Mouse (Mus musculus): ENCODE data around the gene Nrxn3. TPM values are rescaled to one million over a fixed set of nuclear protein-coding genes. Genes with fewer than 3 reads are reported as not detected.

Nrxn3 gene
- polyA plus RNA-seq, 1 experiment from 2014 or later = 99.5 TPM

DNA sequence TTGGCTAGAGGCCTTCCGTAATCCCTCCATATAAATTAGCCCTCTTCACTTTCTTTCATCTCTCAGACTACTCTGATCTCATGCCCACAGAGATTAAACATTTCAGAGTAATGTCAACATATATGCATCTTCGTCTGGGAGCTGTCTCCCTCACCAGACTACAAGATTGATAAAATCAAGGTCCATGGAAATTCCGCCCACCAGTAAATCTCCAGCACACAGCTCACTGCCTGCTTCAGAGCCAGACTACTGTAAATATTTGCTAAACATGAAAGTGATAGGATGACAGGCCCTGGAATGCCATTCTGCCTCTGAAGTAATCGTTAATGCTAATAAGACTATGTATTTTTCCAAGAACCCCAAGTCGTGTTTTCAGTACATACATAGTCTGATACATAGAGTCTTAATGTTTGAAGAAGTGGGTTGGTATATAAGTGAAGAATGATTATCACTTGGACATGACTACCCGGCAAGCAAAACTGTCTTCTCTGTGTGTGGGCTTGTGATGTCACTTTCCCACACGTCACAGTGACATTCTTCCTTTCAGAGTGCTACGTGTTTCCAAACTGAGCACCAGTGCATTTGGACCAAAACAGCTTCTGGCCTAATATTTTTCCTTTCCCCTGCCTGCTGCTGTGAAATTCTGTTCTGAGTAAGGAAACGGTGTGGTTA, 433.5 kb downstream of the Nrxn3 start:
- Histone ChIP-seq H3K27me3 (no peaks in the 10 kb centered on the region), H3K4me2 (replicated peaks) (no peak overlapping the region), H3K4me3 (no peak overlapping the region), H3K9ac (replicated peaks) (no peak overlapping the region), H3K27ac (replicated peaks) (no peak overlapping the region), H3K36me3 (no peaks in the 10 kb centered on the region), H3K4me1 (no peaks in the 10 kb centered on the region), H3K9me3 (no peaks in the 10 kb centered on the region)
- WGBS = 60% methylated on average over 9 of the region's 9 CpGs
- ATAC-seq (replicated peaks) = no peak

DNA sequence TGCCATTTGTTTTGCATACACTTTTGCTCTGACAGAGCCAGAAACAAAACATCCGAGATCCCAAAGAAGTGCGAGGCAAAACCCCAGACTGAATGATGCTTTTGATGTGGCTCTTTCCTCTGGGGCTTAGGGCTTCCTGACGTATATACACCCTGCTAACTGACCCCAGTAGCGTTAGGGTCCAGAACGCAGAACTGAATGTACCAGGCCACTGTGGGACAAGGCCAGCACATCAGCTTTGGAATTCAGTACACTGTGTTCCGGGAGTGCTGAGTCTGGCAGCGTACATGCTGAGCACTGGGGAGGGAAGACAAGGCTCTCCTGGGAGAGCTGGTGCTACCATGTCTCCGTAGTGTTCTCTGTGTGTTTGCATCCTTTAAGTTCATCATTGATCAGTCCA, 436.7 kb downstream of the Nrxn3 start:
- no peaks in the 10 kb centered on the region for H3K36me3 ChIP-seq
- 82% methylated on average over 8 of the region's 8 CpGs for WGBS
- H3K9me3 ChIP-seq = no peaks in the 10 kb centered on the region
- H3K27ac ChIP-seq (replicated peaks) = no peak overlapping the region
- no peak overlapping the region for H3K9ac ChIP-seq (replicated peaks)
- no peak for ATAC-seq (replicated peaks)
- H3K27me3 ChIP-seq = no peaks in the 10 kb centered on the region
- no peaks in the 10 kb centered on the region for H3K4me1 ChIP-seq
- no peak overlapping the region for H3K4me3 ChIP-seq
- no peak overlapping the region for H3K4me2 ChIP-seq (replicated peaks)

DNA sequence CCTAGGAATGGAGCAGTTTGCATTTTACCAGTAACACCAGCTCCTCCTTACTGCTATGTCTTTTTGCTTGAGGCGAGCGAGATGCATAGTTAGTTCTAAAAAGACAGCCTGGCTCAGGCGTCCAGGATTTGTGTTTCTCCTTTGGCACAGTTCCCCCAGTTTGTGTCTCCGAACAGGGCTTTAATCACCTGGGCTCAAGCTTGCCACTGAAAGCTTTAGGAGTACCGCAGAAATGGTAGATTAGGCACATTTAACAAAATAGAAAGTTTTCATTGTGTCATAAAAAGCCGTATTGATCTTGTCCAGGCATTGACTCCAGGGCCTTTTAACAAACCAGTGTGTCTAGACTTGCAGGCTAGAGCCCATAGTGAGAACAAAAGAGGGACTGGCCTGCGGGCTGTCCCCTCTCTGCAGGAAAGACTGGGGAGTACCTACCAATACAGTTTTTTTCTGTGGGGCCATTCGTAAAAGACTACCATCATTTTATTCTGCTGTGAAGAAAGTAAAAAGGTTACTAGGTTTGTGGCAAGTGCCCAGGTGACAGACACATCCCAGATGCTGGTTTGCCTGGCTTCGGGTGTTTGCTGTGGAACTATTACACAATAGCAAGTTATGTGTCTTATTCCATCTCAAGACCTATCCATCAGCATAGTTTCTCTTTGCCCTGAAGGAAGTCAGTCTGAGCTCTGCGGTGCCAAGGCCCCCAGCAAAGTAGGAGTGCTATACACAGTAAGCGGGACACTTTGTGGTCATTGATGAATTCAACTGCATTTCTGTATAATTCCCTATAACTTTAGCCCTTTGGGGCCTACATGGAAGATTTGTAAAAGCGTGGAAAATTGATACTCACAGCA, 451.9 kb downstream of the Nrxn3 start:
- Histone ChIP-seq H3K4me1 (peaks cover 8% of the 10 kb centered on the region; the same call in 1 of the 2 replicates), H3K4me3 (no peak overlapping the region), H3K27me3 (no peaks in the 10 kb centered on the region), H3K4me2 (replicated peaks) (no peak overlapping the region), H3K9me3 (no peaks in the 10 kb centered on the region), H3K27ac (replicated peaks) (no peak overlapping the region), H3K36me3 (no peaks in the 10 kb centered on the region), H3K9ac (replicated peaks) (no peak overlapping the region)
- no peak for ATAC-seq (replicated peaks)
- 26% methylated on average over 12 of the region's 12 CpGs for WGBS

DNA sequence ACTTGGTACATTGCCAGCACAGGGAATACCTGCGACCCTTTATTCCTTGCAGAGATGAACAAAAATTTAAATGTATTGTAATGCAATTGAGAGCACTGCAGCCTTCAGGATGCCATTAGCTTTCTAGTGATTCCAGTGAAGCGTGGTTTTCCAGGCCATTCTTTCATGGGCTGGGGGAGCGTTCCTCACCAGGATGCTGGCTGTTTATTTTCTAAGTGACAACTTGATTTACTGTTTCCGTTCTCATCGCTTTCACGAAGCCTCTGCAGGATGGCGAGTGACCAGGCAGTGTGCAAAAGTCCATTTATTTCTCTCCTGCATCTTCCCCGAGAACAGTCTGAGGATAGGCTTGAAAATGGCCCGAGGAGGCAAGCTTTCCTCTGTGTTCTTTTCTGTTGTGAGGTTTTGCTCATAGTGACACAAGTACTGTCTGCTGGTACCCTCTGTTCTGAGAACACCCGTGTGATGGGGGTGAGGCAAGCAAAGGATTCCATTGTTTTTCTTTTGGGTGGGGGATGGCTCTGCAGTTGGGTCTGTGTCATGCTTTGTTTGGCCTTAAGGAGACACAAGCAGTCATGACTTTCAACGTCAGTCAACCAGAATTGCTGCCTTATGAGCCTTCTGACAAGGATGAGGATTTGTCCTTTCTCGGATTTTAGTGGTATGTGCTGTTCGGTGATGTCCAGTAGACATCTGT, 457.4 kb downstream of the Nrxn3 start:
- no peaks in the 10 kb centered on the region for H3K27me3 ChIP-seq
- no peak overlapping the region for H3K4me2 ChIP-seq (replicated peaks)
- peak overlapping the region; percentile 24; the same call in 1 of the 2 replicates for H3K27ac ChIP-seq (replicated peaks)

DNA sequence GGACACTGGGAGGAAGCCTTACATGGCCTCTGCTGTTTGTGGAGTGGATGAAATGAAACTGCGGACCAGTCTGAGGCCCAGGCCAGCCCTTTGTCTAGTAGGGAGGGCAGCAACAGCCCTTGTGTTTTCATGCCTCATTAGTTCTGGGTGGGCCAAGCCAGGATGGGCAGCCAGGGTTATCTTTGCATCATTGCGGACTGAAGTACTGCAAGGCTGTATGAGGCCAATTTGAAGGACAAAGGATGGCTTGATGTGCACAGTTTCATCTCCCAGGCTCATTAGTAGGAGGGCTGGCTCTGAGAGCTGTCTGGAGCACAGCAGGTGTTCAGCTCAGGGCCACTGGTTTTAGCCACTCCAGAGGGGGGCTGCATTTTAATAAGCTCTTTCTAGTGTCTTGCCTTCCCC, 458.5 kb downstream of the Nrxn3 start:
- WGBS = 10% methylated on average over 2 of the region's 2 CpGs
- Histone ChIP-seq H3K9me3 (no peaks in the 10 kb centered on the region), H3K27me3 (no peaks in the 10 kb centered on the region), H3K4me2 (replicated peaks) (no peak overlapping the region), H3K36me3 (no peaks in the 10 kb centered on the region), H3K4me1 (peaks cover 10% of the 10 kb centered on the region), H3K27ac (replicated peaks) (no peak overlapping the region), H3K9ac (replicated peaks) (no peak overlapping the region), H3K4me3 (no peak overlapping the region)
- peak; percentile 57 for ATAC-seq (replicated peaks)

More for the DNA sequence above, 457.4 kb downstream of the Nrxn3 start:
- H3K4me1 ChIP-seq = peaks cover 10% of the 10 kb centered on the region
- no peak; the same call in 1 of the 2 replicates for ATAC-seq (replicated peaks)
- WGBS = 57% methylated on average over 13 of the region's 13 CpGs
- H3K36me3 ChIP-seq = no peaks in the 10 kb centered on the region
- H3K4me3 ChIP-seq = no peak overlapping the region
- H3K9me3 ChIP-seq = no peaks in the 10 kb centered on the region
- H3K9ac ChIP-seq (replicated peaks) = no peak overlapping the region

DNA sequence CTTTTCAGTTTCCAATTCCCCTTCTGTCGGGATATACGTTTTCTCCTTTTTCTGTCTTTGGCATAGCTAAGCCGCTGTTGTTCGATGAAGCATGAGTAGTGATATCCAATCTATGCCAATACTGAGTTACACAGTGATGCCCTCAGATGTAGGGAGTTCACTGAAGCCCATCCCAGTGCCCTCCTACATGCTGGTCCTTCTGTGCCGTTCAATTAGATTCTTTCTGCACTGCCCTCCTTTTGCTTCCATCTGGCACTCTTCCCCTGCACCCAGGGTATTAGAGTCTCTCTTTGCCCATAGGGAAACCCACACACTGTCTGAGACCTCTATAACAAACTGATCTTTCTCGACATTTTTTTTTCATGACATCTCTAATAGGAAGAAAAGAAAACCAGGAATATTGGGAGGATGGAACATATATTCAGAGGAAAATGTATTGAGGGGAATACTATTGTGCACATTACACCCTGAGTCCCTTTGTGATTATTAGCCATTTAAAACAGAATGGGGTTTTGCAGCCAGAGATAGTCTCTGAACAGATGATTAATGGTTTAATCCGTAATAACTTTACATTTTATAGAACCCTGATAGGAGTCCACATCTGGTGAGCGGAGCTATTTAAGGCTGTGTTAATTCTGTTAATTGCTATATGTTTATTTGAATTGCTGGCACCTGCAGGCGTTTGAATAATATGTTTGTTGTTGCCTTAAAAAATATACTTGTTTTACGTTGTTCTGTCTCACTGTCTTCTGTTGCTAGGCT, 476.3 kb downstream of the Nrxn3 start:
- H3K9ac ChIP-seq (replicated peaks) = no peak overlapping the region
- H3K36me3 ChIP-seq = no peaks in the 10 kb centered on the region
- WGBS = 76% methylated on average over 10 of the region's 10 CpGs
- H3K4me2 ChIP-seq (replicated peaks) = no peak overlapping the region
- H3K27me3 ChIP-seq = no peaks in the 10 kb centered on the region
- no peaks in the 10 kb centered on the region for H3K4me1 ChIP-seq
- H3K9me3 ChIP-seq = no peaks in the 10 kb centered on the region
- H3K27ac ChIP-seq (replicated peaks) = no peak overlapping the region
- no peak overlapping the region for H3K4me3 ChIP-seq
- ATAC-seq (replicated peaks) = no peak

DNA sequence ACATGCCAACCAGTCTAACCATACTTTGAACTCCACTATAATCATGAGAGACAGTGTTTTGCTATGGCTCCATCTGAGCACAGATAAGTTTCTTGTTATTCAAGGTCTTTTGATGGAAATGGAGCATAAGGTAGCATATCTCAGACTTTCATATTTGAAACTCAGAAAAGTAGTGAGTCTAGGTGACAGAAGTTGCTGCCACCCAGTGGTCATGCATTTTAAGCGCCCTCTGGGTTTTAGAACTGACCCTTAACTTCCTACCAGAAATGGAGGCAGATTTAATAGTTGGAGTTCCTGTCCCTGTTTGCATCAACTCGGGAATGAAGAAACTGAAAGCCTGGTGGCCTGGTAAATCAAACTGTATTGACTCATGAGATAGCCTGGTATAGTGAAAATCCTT, 488.9 kb downstream of the Nrxn3 start:
- Histone ChIP-seq H3K27me3 (no peaks in the 10 kb centered on the region), H3K36me3 (no peaks in the 10 kb centered on the region), H3K4me2 (replicated peaks) (no peak overlapping the region), H3K4me1 (no peaks in the 10 kb centered on the region), H3K9me3 (no peaks in the 10 kb centered on the region), H3K27ac (replicated peaks) (no peak overlapping the region), H3K9ac (replicated peaks) (no peak overlapping the region), H3K4me3 (no peak overlapping the region)
- WGBS = 49% methylated on average over 2 of the region's 2 CpGs
- no peak for ATAC-seq (replicated peaks)

DNA sequence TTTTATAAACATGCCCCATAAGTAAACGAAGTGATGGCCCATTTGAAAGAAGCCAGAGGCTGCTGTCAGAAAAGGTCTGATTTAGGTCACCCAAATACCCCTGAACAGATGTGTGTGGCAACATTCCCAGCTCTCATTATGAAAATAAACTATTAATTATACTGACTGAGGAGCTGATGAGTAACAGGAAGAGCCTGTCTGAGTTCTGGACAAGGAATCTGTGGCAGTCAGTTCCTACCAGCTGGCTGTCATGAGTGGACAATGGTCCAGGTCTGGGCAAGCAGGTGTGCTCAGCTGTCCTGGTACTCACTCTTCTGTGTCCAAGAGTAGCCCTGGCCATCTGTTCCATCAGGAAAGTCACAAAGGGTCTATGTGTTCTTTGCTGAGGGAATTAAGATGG, 517.1 kb downstream of the Nrxn3 start:
- H3K9ac ChIP-seq (replicated peaks) = no peak overlapping the region
- H3K4me1 ChIP-seq = no peaks in the 10 kb centered on the region
- 67% methylated on average over 1 of the region's 1 CpGs for WGBS
- no peaks in the 10 kb centered on the region for H3K27me3 ChIP-seq
- no peaks in the 10 kb centered on the region for H3K9me3 ChIP-seq
- H3K4me2 ChIP-seq (replicated peaks) = no peak overlapping the region
- H3K27ac ChIP-seq (replicated peaks) = no peak overlapping the region
- H3K4me3 ChIP-seq = no peak overlapping the region
- H3K36me3 ChIP-seq = no peaks in the 10 kb centered on the region
- ATAC-seq (replicated peaks) = no peak

DNA sequence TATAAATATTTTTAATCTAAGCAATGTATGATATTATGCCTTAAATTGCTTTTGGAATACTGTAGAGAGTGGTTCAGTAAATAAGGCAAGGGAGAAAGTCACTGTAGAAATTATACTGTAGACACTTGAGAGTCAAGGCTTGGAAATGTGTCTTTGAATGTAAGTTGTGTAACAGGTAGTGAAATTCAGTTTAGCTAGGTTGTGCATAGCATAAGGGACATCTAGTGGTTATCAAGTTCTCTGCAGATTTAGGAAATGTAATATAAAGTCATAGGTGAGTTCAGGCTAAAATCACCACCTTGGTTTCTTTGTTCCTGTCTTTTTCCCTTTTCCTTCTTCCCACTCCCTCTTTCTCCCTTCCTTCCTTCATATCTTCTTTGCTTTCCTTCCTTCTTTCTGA, 518.9 kb downstream of the Nrxn3 start:
- Histone ChIP-seq H3K4me1 (no peaks in the 10 kb centered on the region), H3K36me3 (no peaks in the 10 kb centered on the region)
- ATAC-seq (replicated peaks) = no peak

DNA sequence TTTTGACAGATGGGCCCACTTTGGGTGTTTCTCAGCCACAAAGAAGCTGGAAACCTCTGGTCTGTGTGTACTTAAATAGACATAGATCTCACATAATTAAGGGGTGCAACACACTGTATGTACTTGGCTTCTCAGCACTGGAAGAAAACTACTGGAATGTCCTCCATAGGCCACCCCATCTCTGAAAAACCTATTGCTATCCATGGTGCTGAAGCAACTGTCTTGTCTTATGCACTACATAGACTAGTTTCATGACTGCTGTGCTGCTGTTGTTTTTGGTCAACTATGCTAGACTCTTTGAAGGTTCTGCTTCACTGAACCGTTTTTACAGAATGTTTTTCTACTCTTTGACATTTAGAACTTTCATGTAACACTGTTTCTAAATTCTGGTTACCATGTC, 519.8 kb downstream of the Nrxn3 start:
- H3K4me2 ChIP-seq (replicated peaks) = no peak overlapping the region
- H3K9me3 ChIP-seq = no peaks in the 10 kb centered on the region
- H3K27ac ChIP-seq (replicated peaks) = no peak overlapping the region
- H3K4me3 ChIP-seq = no peak overlapping the region
- 61% methylated on average over 1 of the region's 1 CpGs for WGBS
- no peaks in the 10 kb centered on the region for H3K27me3 ChIP-seq
- H3K9ac ChIP-seq (replicated peaks) = no peak overlapping the region
- H3K4me1 ChIP-seq = no peaks in the 10 kb centered on the region
- no peaks in the 10 kb centered on the region for H3K36me3 ChIP-seq
- no peak for ATAC-seq (replicated peaks)

More for the DNA sequence above, 518.9 kb downstream of the Nrxn3 start:
- Histone ChIP-seq H3K4me3 (no peak overlapping the region), H3K27ac (replicated peaks) (no peak overlapping the region), H3K9me3 (no peaks in the 10 kb centered on the region), H3K9ac (replicated peaks) (no peak overlapping the region), H3K27me3 (no peaks in the 10 kb centered on the region), H3K4me2 (replicated peaks) (no peak overlapping the region)

DNA sequence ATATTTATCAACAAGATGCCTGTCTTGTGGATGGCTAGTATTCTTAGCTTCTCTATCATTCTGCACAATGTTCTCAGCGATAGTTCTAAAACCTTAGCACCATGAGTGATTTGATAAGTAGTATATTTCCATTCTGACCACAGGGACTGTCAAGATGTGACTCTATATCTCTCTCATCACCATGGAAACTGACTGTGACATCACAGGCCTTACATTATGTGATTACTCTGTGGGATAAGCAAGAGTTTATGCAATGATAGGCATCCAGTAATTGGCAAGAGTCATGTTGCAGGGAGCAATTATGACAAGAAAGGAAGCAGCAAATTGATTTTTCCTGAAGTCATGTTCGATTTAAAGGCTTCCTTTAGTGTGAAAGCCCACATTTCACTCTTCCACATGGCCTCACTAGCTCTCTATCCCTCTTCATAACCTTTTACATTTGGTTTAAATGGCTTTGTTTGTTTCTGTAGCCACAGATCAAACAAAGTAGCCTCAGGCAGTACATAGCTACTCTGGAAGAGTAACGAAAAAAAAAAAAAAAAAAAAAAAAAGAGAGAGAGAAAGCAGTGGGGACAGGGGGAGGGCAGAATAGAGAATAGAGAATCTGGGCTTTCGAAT, 532.7 kb downstream of the Nrxn3 start:
- no peaks in the 10 kb centered on the region for H3K9me3 ChIP-seq
- H3K27ac ChIP-seq (replicated peaks) = no peak overlapping the region
- H3K4me2 ChIP-seq (replicated peaks) = no peak overlapping the region
- no peak overlapping the region for H3K9ac ChIP-seq (replicated peaks)
- no peaks in the 10 kb centered on the region for H3K36me3 ChIP-seq
- H3K4me3 ChIP-seq = no peak overlapping the region
- 39% methylated on average over 4 of the region's 4 CpGs for WGBS
- H3K4me1 ChIP-seq = 0 out of 2 replicates have a peak, but pooled peaks cover 8% of the 10 kb centered on the region
- no peaks in the 10 kb centered on the region for H3K27me3 ChIP-seq
- no peak for ATAC-seq (replicated peaks)

Data from forebrain, embryonic 15.5 days (tissue).